Mouse (Mus musculus) MEL (cell line): Measurements from ENCODE around the gene Ptcd2.

Experiments used
- CTCF ChIP-seq, 3 experiments: IDR thresholded peaks in 2 of 3; conservative IDR thresholded peaks in 1 of 3; 2 replicates each; pipeline ENCODE4 v1.5.1; 2011 to 2012; ENCODE audit warnings: low read length in 3 of 3, low read depth in 2 of 3, mild to moderate bottlenecking in 2 of 3, improper control_type of control experiment in 1 of 3, inconsistent platforms in 1 of 3, mixed read lengths in 1 of 3, moderate library complexity in 1 of 3; ENCODE audit not compliant: control insufficient read depth in 1 of 3, insufficient read depth in 1 of 3, poor library complexity in 1 of 3, severe bottlenecking in 1 of 3
- EP300 ChIP-seq, 2 experiments: IDR thresholded peaks; 2 replicates each; pipeline ENCODE4 v1.6.1; 2011; ENCODE audit warnings: improper control_type of control experiment in 2 of 2, low read length in 2 of 2, low read depth in 1 of 2, mild to moderate bottlenecking in 1 of 2
- ETS1 ChIP-seq: IDR thresholded peaks from 2 replicates; pipeline ENCODE4 v1.6.1; 2012; ENCODE audit warnings: low read depth, mild to moderate bottlenecking, inconsistent platforms, low read length, improper control_type of control experiment, moderate library complexity
- GATA1 ChIP-seq: IDR thresholded peaks from 2 replicates; pipeline ENCODE4 v1.6.1; 2011; ENCODE audit warnings: low read depth, low read length, improper control_type of control experiment
- NELFE ChIP-seq: IDR thresholded peaks from 2 replicates; pipeline ENCODE4 v1.6.1; 2011; ENCODE audit warnings: low read depth, low read length, improper control_type of control experiment
- POLR2A ChIP-seq, 2 experiments: IDR thresholded peaks; 2 replicates each; pipeline ENCODE4 v1.6.1; 2011 to 2012; ENCODE audit warnings: low read length in 2 of 2, mild to moderate bottlenecking in 2 of 2, control low read depth in 1 of 2, improper control_type of control experiment in 1 of 2, low read depth in 1 of 2, moderate library complexity in 1 of 2; ENCODE audit not compliant: control insufficient read depth in 1 of 2, insufficient read depth in 1 of 2, poor library complexity in 1 of 2
- ZC3H11A ChIP-seq: IDR thresholded peaks from 2 replicates; pipeline ENCODE4 v1.6.1; 2012; ENCODE audit warnings: low read depth, mild to moderate bottlenecking, inconsistent platforms, low read length, improper control_type of control experiment
- ZNF384 ChIP-seq: IDR thresholded peaks from 2 replicates; pipeline ENCODE4 v1.6.1; 2012; ENCODE audit warnings: low read depth, mild to moderate bottlenecking, inconsistent platforms, low read length, improper control_type of control experiment

- no peak for TF ChIP-seq ETS1
- TF ChIP-seq POLR2A (IDR thresholded peaks at IDR 0.05; ENCODE audit: control insufficient read depth in 1 of 2, insufficient read depth in 1 of 2, low read depth in 1 of 2, low read length in 2 of 2, poor library complexity in 1 of 2) = no peak
- no peak for TF ChIP-seq CTCF (IDR thresholded peaks at IDR 0.05 in 2 of 3, conservative IDR thresholded peaks at IDR 0.05 in 1 of 3; ENCODE audit: control insufficient read depth in 1 of 3, insufficient read depth in 1 of 3, low read depth in 2 of 3, low read length in 3 of 3, poor library complexity in 1 of 3, severe bottlenecking in 1 of 3)
- TF ChIP-seq NELFE = no peak
- no peak for TF ChIP-seq GATA1
- no peak for TF ChIP-seq EP300 (IDR thresholded peaks at IDR 0.05; ENCODE audit: low read depth in 1 of 2, low read length in 2 of 2)
- TF ChIP-seq ZNF384 = no peak
- no peak for TF ChIP-seq ZC3H11A
Measured at GRCm38 (mm10) chr13:99371285-99371684, 26.8 kb upstream of the Ptcd2 start.
